Mouse (Mus musculus): ENCODE results near the gene Itpk1.

- no peak for TF ChIP-seq CTCF (IDR thresholded peaks at IDR 0.05; ENCODE audit: borderline replicate concordance, extremely low read depth, insufficient read depth, insufficient read length)
- no peak for TF ChIP-seq POLR2A (IDR thresholded peaks at IDR 0.05; ENCODE audit: borderline replicate concordance, extremely low read depth, insufficient read depth, insufficient read length, poor library complexity, severe bottlenecking)
Measured at GRCm38 (mm10) chr12:102637235-102637634, 67.5 kb downstream of the Itpk1 start.
